Mouse (Mus musculus): ENCODE results near the gene Haus8.
"Not testable (repeated sequence)": the region's sequence is repeated elsewhere in the genome, so short reads cannot be mapped to it uniquely, and the experiment has no call there.

GRCm38 (mm10) chr8:71281731-71282130 lies 9.0 kb upstream of the Haus8 start:
- not testable (repeated sequence) for TF ChIP-seq CTCF (IDR thresholded peaks at IDR 0.05; ENCODE audit: borderline replicate concordance, insufficient read depth, low read length); POLR2A (IDR thresholded peaks at IDR 0.05; ENCODE audit: low read depth, low read length)
